Mouse (Mus musculus) heart, postnatal 36 days (tissue): Measurements from ENCODE around the gene Cat. TPM values are rescaled to one million over a fixed set of nuclear protein-coding genes. Genes with fewer than 3 reads are reported as not detected.

Experiments
- DNase-seq, 2 experiments: peaks; one replicate each; pipeline ENCODE4 v3.0.0; 2021 to 2022
- intact Hi-C: fragments of 180-260 bp; cut with DNase I; formaldehyde crosslinking; loops from one replicate; pipeline ENCODE4 v1.15.1; 2025
- total RNA-seq, 2 experiments: library from RNA; stranded (reverse); gene quantifications; 2 replicates each; pipeline ENCODE4 v1.2.3; 2021

The Cat gene
- total RNA-seq, 2 experiments from 2014 or later = 239 to 279 TPM

DNA sequence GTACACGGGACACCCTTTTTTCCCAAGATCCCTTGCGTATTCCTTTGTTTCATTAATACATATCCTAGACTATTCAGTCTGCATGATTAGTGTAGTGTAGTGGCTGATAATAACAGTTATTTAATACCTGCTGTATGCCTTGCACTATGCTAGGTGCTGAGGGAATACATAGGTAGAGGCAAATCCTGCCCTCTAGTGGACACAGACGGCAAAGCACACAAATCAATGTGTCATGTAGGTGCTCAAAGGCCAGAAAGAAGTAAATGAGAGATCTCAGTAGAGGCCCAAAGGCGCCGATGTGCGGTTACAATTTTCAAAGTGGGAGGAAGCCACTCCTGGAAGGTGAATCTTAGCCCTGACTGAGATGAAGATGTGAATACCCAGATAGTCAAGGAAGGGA lies 39.2 kb downstream of the Cat start:
- peak; percentile 35 to 62 for DNase-seq
- intact Hi-C loops = no loop called here

DNA sequence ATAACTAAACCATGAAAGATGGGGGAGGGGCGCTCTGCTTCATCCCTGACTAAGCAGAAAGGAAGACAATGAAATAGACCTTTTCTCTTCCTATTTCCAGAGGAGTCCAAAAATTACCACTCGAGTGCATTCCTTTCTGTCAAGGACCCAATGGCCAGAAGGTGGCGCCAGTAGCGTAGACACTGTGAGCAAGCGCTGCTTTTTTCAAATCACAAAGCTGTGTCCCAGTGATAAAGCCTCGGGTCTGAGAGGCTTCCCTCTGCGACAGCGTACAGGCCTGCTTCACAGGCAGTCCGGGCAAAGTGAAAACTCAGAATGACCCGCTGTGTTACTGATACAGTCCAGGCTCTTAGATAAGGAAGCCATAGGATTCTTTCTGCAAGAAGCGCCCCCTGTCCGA lies 45.2 kb downstream of the Cat start:
- intact Hi-C loops = no loop called here
- DNase-seq = peak; percentile 58 to 79

DNA sequence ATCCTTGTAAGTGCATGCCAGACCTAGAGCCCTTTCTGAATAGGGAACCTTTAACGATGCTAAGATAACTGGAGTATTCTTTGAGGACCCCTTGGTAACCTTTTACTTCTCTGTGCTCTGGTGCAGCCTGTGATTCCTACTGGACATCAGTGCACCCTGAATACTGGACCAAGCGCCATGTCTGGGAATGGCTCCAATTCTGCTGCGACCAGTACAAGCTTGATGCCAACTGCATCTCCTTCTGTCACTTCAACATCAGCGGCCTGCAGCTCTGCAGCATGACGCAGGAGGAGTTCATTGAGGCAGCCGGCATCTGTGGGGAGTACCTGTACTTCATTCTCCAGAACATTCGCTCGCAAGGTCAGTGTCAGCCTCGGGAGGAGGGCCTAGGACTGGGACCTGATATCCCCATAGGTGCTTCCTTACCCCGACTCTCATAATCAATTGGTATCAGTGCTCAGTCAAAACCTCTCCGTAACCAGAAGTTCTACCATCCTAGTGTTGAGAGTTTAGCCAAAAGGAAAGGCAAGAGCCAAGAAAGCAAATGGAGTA lies 45.8 kb downstream of the Cat start:
- intact Hi-C loops = no loop called here

DNA sequence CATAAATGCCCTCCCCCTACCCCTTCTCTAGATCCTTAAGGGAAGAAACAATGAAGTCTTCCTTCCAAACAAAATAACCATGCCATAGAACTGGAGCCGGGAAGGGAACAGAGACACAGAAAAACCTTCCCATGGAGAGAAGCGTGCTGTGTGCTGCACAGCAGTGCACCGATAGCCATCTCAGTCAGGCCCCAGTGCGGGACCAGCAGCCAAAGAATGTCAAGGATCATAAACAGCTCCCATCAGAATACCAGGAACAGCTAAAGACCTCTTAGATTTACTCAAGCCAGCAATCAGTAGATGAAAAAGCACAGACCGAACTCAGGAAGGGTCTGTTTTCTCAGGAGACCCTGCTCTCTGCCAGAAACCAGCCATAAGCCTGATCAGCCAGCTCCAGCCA lies 48.4 kb downstream of the Cat start:
- intact Hi-C loops = no loop called here
- DNase-seq = no peak

More for the DNA sequence above, 45.8 kb downstream of the Cat start:
- no peak for DNase-seq

DNA sequence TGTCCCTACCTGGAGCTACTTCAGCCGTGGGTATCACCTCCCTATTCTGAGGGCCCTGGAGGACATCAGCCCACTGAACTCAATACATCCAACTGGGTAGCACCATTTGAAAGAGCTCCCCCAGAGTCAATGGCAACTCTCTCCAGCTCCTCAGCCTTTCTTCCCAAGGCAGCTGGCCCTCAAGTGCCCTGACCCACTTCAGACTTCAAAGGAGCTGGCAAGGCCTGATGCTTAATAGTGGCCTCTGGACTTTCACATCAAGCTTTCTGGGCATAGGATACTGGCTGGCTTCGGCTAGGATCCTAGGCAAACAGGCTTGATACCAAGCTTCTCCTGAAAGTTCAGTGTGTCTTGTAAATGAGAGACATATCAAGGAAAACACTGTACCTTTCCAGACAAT lies 49.9 kb downstream of the Cat start:
- intact Hi-C loops = no loop called here
- DNase-seq = no peak

DNA sequence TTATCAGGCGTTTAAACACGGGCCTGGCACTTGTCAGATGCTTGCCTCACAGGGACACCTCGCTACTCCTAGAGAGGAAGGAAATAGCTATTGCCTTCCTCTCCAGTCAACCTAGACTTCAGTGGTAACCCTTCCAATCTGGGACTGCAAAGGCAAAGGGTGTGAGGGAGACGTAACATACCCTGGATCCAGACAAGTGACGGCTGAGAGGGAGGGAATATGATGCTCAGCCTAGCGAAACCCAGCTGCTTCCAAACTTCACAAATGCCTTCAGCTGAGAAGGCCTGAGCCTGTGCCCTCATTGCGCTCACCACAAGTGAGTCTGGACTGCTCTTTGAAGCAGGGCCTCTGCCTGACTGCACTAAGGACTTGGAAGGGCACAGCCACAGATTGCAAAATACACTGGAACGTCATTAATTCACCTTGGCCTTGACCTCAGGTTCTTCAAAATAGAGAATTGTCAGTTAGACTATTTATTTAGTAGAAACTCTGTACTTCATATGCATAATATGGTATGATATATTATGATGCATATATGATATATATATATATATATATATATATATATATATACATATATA lies 52.2 kb downstream of the Cat start:
- intact Hi-C loops = no loop called here
- no peak for DNase-seq

DNA sequence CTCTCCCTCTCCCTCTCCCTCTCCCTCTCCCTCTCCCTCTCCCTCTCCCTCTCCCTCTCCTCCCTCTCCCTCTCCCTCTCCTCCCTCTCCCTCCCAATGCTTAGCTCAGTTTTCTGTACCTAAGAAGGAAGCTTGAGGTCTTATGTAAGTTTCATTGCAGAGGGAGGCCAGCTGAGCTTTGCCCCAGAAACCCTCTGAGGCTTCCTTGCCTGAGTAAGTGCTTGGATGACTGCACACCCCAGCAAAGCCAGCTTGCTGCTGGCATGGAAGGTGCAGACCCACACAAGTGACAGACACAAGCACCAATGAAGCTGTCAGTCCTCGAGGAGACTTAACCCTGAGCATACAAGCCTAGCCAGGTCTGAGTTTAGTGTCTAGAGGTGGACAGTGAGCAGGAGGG lies 54.2 kb downstream of the Cat start:
- DNase-seq = no peak
- intact Hi-C loops = no loop called here

DNA sequence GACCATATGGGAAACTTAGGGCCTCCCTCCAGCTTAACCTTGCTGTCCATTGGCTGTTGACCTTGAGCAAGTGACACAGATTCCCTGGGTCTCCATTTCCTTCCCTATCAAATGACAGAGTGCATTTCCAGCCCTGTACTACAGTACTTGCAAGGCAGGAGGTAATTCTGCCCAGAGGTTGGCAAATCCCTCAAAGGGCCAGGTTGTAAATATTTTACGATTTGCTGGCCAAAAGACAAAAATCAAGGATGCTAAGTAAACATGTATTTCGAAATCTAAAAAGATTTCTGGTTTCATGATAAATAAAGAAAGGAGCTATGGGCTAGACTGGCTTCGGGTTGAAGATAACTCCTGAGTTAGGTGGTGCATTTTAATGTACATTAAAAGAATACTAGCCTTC lies 56.6 kb downstream of the Cat start:
- intact Hi-C loops = no loop called here

DNA sequence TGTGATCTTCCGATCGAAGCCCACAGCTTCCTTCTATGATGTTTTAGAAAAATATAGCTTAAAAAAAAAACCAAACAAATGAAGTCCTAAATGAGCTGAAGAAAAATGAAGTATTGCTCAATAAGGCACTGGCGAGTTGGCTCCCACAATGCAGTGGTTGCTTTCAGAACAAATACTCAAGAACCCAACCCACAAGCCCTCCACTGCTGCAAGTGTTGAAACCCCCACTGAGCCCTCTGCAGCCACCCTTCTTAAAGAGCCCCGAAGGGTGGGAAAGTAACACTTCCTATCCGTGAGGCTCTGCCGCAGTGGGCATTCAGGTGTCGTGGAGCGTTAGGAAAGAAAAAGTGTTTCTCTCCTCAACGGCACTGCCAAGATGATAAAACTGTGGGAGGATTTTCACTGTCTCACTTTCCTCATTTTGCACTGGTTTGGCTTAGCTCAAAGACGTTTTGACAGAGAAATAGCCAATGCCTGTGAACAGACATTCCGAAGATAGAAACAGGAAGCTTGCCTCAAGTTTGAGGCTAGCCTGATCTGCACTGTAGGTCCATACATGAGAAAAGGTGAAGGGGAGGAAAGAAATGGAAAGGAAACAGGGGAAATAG lies 59.4 kb downstream of the Cat start:
- intact Hi-C loops = loop anchor here (2.0 kb wide), 2 partner anchors 339 to 743 kb away; no protein-coding TSS in a partner anchor
- no peak for DNase-seq

More for the DNA sequence above, 56.6 kb downstream of the Cat start:
- DNase-seq = no peak

DNA sequence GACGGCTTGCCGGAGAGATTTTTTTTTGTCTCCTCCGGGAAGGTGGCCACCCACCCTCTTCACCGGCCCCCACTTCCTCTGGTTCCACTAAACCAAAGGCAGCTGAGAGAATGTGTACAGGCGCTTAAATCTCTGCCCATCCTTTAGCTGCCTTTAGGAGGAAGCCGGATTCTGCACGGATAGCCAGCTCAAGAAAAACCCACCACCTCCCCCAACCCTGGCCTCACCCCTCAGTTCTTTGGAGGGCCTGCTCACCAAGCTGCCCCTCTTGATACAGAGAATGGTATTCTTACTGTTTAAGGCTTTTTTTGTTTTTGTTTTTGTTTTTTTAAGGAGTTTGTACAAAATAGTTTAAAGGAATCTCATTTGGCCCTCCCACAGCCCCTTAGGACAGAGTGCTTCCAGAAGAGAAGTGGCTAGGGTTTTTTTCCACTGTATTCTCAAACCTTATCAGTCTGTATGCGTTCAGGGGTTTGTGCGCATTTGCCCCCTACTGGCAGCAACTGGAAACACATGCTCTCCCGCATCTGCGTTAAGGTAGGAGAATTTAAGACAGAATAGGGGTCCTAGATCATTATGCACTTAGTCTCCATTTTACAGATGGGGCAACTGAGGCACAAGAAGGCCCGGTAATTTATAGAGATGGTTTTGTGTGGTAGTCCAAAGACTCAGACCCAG lies 60.5 kb downstream of the Cat start:
- peak; percentile 53 to 67 for DNase-seq
- intact Hi-C loops = loop anchor here (2.0 kb wide), 2 partner anchors 338 to 742 kb away; no protein-coding TSS in a partner anchor

DNA sequence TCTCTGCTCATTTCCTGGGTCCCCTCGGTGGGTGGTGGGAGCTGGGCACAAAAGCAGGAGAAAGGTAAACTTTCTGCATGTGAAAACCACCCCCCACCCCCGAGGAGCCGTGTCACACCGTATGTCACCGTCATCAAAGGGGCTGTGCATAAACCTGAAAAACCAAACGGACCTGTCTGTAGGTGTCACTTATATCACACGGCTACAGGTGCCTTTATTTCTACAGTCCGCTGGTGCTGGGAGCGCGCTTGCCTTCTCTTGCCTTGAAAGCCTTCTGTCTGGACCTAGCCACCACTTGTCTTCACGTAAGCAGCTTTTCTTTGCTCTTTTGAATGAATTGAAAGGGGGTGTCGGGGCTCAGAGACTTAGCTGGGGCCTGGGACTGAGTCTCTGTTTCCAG lies 61.1 kb downstream of the Cat start:
- intact Hi-C loops = loop anchor here (2.0 kb wide), 2 partner anchors 337 to 741 kb away; no protein-coding TSS in a partner anchor

DNA sequence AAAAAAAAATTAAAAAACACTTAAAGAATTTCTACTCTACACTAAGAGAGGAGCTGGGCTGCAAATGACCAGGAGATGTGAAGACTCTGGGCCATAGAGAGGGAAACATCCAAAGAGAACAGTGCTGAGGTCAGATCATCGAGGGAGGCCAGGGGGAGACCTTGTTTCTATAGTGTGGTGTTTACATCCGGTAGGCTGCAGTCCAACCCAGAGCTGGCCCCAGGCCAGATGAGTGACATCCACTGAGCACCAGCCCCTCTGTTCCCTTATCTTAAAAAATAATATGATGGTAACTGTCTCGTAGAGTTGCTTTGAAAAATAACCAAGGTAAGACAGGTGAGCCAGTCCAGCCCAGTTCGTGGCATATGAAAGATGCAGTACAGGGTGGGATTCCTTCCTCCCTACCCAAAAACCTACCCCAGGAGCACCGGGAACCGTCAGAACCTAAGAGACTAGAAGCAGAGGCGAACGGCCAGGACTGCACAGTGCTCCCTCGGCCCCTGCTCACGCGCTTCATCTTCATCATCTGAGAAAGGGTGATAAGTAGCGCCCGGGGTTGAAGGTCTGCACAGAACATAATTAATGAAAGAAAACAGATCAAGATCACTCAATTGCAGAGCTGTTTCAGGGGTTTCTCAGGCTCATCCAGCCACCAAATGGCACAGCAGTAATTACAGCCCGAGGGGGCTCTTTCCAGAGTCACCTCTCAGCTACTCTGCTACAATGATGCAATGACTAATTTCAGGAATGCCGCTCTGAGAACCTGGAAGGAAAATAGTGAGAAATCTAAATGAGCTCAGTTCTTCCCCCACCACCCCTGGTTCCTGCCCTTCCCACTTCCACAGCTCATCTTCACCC lies 64.1 kb downstream of the Cat start:
- DNase-seq = no peak
- intact Hi-C loops = no loop called here

More for the DNA sequence above, 61.1 kb downstream of the Cat start:
- DNase-seq = no peak

DNA sequence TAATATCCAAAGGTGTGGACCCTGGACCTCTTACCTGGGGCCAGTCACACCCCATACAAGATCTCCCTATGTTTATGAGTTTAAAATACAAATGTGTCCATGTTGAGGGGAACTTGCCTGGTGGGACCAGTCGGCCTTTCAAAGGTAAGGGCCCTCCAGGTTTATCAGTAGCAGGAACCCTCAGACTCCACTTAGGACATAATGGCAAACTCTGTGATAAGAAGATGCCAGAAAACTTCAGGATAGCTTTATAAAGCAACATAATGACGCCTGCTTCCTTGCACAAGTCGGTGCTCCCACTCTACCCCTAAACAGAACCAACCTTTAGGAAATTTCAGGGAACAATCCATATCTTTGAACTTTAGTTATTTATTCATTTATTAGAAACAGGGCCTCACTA lies 69.2 kb downstream of the Cat start:
- intact Hi-C loops = no loop called here
- DNase-seq = no peak

DNA sequence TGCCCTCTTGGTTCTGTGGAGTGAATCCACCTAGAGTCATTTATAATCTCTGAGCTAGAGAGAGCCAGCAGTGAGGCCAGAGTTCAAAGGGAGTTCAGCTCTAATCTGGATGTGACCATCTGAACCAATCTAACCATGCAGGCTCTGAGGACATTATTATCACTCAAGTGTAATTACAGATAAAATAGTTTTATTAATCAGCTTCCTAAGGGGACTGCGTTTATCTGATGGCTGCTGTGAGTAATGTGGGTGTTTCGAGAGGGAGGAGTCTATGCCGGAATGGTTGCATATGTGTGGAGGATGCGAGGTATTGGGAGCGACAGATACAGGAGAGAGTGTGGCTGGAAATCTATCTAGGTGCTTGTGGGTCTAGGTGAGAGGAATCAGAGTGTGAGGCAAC lies 71.6 kb downstream of the Cat start:
- DNase-seq = no peak
- intact Hi-C loops = no loop called here

DNA sequence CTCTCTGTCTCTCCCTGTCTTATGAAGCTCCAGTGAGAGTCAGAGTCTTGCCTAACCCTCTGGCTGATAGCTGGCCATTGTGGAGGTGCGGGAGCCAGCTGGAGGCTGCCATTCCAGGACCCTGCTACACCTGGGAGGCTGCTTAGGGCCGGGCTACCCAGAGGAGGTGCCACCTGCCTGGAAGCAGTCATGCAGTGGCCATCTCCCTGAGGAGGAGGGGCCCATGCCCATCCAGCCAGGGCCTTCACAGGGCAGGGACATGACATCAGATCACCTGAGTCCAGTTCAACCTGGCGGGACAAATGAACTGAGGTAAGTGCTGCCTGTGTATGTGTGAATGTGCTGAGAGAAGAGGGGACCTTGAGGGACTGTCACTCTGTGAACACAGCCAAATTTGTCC lies 73.1 kb downstream of the Cat start:
- intact Hi-C loops = no loop called here
- no peak for DNase-seq

DNA sequence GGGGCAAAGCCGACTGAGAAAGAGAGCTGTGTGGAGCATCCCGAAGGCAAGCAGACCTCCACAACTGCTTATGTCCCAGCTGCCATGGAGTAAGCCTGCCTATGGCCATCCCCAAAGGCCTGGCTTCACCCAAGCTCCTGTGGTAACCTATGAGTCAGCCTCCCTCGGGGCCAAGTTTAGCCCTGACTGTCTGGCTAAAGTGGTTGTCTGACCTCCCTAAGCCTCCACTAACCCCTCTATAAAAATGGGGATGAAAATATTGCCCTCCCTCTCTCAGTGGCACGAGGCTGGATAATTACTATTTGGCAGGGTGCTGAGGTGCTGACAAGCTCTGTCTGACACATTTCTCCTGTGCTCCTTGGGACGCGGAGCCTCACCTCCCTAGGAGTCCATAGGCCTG lies 73.6 kb downstream of the Cat start, which contains the start of gene Elf5:
TSS of gene Elf5 (plus strand) at position 341 of the 400 bp plus-strand sequence.
- DNase-seq = no peak
- intact Hi-C loops = no loop called here

DNA sequence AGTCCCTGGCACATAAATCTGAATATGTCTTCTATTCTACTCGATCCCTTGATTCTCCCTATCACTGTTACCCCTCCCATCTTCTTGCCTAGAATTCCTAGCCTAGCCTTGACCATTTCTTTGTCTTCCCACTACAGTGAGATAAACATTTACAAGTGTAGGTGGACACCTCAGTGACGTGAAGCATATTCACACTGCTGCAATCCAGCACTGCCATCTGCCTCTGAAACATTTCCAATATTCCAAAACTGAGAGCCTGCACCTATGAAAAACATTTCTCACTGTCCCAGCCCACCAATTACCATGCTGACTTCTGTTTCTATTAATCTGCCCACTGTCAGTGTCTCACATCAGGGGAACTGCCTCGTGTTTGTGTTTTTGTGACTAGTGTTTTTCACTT lies 78.7 kb downstream of the Cat start:
- DNase-seq = no peak
- intact Hi-C loops = no loop called here
